Mouse (Mus musculus) hematopoietic stem cell, adult 5-6 weeks (primary cell): ENCODE measurements at regions not wholly inside any gene's neighbourhood (a gene's known extent, or its start where the extent isn't known, plus 50 kb on each side); places are given as distances from the start of the nearest gene placed in this dataset.

ENCODE experiments used
- ATAC-seq, 2 experiments: fragments of 125-278 bp in 1 of 2; replicated peaks in 1 of 2; 2 replicates each; pipeline ENCODE4 v1.8.0; 2016 to 2017; ENCODE audit warnings: inconsistent platforms in 2 of 2, mild to moderate bottlenecking in 2 of 2, moderate number of reproducible peaks in 2 of 2, low read depth in 1 of 2, moderate TSS enrichment in 1 of 2; ENCODE audit not compliant: low FRiP score in 2 of 2, poor library complexity in 2 of 2, severe bottlenecking in 2 of 2, insufficient read depth in 1 of 2, low TSS enrichment in 1 of 2

DNA sequence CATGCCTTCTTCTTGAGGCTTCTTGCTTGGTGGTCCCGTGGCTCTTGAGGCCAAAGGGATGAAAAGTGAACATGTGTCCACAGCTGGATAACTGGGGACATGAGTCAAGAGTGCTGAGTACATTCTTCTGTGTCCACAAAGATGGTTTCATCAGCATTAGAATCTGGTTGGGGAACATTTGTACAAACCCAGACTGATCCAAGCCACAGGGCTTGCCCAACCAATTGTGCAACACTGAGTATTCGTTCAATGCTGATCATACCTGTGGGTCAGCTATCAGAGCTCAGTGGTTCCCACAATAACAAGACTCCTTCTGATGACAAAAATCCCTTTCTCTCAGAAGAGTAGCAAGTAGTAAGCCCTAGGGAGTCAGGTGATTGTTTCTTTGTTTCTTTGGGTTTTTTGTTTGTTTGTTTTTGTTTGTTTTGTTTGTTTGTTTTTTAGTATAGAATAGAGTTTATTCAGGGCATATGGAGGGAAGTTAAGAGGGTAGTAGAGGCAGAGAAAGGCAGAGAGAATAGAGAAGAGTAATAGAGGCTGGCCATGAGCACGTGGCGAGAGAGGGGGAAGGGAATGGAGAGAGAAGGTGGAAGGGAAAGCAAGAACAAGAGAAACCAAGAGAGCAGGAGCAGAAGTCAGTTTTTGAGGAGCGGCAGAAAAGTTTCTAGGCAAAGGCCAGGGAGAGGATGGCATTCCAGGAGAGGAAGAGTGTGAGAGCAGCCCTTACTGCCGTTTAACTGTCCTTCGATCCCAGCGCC lies 612.5 kb downstream of the Zfp706 start:
- peak in 1 of 2 experiments; percentile 10; a peak in 1 of 4 replicates for ATAC-seq

DNA sequence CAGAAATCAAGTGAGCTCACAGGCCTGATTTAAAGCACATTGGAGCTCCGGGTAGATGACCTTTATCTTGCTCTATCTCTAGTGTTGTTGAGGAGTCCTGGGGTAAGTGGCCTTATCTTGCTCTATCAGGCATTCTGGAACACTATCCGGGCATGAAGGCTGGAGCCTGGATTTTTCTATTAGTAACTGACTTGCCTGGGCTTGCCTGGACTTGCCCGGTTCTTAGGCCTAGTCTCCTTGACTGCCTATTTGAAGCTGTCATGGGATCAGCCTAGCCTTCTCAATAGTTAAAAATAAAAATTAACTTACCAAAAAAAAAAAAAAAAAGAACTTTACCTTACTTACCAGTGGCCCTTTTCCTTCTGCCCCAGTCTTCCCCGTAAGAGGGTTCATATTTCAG lies 617.8 kb downstream of the Zfp706 start:
- ATAC-seq, result no peak

DNA sequence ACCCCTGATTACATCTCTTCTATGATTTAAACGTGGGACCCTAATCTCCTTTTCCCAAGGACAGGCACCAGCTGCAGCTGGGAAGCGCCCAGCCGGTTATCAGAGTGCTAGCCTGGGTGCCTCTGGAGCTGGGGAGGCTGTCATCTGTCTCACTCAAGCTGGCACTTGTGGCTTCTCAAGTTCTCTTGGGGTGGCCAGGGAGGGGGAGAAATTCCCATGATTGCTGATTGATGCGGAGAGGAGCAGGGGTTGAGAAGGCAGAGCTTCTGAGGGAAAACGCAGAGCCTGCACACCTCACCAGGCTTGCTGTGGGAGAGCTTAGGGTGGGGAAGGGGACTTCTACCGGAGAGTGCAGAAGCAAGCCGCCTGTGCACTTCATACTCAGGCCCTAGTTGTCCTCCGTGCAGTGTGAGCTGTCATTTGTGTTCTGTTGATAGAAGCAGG lies 626.3 kb downstream of the Zfp706 start:
- no peak for ATAC-seq

DNA sequence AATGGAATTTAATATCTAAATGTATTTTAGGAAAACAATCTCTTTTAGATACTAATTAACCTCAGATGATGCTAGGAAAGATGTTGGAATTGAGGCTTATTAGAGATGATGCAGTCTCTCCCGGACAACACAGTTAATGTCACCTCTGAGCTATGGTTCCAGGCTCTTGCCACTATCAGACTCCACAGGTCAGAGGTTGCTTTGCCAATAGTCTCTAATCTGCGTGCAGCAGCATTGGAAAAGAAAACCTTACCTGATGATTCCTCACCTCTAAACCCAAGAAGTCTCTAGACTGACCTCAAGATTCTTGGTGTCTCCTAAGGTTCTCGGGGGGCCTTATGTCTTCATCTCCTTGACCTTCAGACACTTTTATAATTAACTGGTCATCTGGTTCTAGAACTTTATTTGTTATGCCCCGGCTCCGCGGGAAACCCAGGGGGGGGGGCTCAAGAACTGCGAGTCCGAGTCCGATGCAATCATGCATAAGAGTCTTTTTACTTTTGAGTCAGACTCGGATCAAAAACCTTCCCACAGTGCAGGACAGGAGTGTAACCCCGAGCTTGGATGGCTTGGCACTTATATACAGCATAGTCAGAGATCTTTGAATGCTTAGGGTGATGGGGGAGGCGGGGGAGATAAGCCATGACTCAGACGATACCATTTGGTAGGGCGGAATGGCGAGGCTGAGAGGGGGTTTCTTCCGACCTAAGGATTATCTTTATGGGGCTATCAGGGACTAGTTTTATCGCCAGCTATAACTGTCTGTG lies 626.9 kb downstream of the Zfp706 start:
- ATAC-seq, result no peak

DNA sequence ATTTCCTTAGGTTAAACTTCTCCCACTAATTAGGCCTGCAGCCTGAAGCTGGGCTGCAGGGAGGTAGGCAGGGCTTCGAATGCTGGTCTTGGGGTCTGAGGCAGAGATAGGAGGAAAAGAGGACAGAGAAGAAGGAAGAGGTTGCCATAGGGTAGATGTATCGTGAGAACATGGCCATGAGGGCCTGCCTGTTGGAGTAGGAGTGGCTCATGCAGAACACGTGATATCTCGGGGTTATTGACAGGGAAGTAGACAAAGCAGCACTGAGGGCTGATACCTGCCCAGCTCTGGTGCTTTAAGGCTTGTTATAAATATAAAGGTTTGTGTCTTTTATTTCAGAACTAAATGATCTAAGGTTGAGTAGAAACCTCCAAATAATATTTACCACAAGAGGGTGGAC lies 628.9 kb downstream of the Zfp706 start:
- no peak for ATAC-seq

DNA sequence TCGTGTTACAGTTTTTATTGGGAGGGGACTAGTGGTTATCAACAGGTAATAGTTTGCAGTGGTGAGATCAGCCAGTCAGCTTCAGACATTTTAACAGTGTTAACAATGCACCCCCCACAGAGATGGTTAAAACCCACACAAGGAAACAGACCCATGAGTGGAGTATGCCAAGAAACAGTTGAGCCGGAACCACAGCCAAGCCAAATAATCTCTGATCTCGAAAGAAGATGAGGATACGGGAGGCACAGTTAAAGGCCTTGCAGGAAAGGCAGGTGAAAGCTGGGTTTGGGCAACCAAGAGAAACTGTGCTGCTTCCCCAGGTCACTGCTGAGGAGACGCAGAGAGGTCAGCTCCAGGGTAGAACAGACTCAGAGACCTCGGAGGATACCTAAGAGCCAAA lies 631.0 kb downstream of the Zfp706 start:
- ATAC-seq, result no peak

DNA sequence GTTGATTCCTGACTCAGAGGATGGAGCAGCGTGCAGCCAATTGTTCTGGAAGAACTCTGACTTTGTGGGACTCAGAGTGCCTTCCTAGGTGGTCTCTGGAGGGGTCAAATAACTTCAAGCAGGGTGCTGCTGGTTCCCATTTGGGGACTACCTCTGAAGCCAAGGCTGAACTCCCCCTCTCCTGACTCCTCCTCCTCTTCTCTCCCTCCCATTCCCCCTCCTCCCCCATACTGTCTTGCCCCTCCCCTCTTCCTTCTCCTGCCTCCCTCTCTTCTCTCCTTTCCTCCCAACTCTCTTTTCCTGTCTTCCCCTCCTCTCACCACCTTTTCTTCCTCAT lies 632.1 kb downstream of the Zfp706 start:
- ATAC-seq, result no peak

DNA sequence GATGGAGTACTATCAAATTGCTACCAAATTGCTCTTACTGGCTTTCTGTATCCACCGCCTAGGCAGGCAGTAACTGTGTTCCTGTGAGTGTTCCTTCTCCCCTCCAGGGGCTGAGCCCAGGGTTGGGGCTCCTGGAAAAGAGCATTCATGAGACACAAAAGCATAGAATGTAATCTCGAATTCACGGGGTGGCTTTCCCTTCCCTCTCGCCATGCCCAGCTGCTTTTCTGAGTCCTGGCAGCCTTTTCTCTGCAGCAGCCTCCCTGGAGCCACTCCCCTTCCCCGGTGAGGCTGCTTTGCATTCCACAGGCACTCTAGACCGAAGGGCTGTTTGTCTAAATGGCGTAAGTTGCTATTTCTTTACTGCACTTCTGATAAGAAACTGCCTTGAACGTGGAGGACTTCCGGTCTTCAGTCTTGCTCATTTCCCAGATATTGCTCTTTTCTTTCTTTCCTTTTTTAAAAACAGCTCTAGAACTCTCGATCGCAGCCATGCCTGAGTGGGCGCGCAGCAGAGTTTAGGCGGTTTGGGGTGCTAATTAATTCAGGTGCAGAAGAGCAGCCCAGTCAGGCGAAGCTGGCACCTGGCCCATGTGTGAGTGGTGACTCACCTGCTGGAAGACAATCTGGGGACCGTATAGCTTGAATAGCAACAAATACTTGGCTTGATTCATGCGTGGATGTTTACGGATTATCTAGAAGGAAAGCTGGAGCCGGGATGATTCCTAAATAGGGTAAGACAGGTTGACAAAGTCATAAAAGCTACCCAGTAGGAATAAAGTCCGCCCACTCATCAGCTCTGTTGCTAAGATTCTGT lies 632.6 kb downstream of the Zfp706 start:
- peak; percentile 72 to 78; a peak in 3 of 4 replicates for ATAC-seq

DNA sequence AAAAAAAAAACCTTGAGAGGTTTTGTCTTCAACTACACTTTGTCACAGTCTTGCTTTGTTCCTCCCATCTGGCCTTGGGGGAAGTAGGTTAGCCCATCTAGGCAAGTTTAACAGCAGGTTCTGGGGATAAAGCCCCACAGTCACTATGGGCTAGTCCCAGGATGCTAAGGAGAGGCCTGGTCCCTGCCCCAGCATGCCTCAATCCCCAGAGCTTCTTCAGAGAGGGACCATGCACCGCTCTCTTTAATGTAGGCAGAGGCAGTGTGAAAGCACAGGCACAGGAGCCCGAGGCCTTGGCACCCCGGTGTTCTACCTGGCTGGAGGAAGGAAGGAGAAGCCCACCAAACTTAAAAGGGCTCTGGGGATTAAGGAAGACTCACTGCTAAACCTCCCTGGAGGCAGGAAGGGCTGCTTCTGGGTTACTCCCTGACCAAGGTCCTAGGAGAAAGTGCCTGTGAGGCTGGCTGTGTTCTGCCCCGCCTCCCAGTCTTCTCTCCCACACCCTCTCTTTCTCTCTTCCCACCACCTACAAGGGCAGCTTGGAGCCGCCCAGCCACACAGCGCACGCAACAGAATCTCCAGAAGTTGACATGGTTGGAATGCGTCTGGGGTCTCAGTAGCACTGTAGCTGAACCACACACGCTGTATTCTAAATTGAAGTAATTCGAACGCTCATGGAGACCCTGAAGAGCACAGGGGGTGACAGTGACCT lies 633.5 kb downstream of the Zfp706 start:
- ATAC-seq, result peak; percentile 7 to 41; a peak in 2 of 4 replicates

DNA sequence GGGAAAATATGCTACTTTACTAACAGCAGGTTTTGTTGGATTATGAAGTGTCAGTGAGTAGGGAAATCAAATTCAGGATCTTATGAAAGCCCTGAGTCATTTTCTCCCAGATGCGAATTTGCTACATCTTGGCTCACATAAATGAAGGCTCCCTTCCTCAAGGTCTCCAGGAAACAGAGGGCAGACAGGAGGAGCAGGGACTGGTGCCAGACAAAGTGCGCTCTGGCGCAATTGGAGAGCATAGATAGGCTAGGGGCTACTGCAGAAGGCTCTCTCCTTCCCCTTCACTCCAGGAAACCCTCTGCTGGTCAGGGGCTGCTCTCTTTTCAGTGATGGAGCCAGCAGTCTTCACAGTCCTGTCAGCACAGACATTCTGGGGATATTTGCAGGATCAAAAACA lies 634.1 kb downstream of the Zfp706 start:
- no peak; a peak in 1 of 4 replicates for ATAC-seq

DNA sequence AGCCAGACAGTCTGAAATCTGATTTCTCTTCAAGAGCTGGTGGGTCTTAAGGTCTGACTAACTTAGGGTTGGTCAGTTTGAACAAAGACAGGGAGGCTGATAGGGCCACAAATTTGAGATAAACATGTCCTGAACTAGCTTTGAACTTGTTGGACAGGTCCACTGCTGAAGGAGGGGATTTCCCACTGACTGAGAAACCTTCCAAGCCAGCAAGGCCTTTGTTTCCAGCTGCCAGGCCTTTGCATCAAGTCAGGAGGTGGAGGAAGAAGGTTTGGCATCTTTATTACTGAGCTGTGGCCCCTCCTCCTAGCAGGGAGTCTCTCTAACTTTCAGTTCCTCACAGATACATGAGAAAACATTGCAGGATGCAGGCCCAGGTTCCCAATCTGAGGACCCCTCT lies 636.2 kb downstream of the Zfp706 start:
- no peak for ATAC-seq

DNA sequence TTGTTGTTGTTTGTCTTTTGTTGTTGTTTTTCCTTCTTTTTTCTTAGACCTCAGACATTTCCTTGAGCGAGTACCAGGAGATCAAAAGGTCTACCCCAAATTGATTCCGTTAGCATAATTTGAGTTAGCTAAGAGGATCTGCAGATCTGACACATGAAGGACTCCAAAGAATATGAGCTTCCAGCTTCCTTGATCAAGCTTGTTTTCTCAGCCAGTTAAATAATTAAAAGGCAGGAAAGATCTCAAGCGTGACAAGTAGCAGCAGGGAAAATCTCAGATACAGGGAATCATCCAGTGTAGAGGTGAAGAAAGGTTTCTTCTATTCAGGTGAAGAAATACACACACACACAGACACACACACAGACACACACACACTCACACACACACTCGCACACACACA lies 636.7 kb downstream of the Zfp706 start:
- ATAC-seq, result no peak

DNA sequence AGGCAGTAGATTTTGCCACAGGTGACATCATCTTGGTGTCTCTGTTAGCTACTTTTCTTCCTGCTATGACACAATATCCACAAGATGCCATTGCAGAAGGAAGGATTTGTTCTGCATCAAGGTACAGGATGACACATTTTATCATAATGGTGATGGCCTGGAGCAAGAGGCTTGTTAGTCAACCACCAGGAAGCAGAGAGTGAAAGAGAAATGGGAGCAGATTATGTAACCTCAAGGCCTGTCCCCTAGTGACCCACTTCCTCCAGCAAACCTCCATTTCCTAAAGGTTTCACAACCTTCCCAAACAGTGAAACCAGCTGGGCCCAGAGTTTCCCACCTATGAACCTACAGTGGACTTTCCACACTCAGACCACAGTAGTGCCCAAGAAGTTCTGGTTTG lies 640.3 kb downstream of the Zfp706 start:
- peak; percentile 61 to 86 for ATAC-seq

DNA sequence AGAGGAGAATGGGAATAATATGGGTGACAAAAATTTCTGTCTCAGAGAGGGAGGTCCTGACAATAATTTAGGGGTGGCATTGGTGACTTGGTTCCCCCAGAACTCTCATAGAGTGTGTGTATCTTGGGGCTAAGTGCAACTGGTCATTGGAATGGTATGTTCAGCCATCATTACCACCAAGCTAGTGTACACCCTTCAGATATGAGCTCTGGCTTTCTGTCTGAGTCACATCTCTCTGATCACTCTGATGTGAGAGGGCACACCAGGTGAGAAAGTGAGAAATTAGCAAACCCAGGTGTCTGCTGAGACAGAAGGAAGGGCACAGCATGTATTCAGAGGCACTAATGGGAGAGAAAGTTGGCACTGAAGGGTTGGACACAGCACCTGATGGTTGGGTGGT lies 642.8 kb downstream of the Zfp706 start:
- no peak for ATAC-seq

DNA sequence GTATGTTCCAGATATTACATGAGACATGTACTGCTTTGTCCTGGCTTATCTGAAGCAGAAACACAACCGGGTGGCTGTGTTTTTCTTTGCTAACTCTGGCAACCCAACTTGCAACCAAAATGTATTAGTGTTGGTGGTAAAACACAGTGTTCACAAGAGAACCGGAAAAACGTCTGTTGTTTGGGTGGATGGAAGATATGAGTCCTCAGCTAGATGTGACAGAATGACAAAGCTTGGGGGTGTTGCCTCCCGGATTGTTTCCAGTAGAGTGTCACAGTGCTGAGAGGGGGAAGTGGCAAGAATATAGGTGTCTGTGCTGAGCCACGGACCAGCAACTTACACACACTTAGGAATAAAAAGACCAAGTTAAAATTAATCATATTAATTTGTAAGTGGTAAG lies 643.5 kb downstream of the Zfp706 start:
- ATAC-seq, result no peak

DNA sequence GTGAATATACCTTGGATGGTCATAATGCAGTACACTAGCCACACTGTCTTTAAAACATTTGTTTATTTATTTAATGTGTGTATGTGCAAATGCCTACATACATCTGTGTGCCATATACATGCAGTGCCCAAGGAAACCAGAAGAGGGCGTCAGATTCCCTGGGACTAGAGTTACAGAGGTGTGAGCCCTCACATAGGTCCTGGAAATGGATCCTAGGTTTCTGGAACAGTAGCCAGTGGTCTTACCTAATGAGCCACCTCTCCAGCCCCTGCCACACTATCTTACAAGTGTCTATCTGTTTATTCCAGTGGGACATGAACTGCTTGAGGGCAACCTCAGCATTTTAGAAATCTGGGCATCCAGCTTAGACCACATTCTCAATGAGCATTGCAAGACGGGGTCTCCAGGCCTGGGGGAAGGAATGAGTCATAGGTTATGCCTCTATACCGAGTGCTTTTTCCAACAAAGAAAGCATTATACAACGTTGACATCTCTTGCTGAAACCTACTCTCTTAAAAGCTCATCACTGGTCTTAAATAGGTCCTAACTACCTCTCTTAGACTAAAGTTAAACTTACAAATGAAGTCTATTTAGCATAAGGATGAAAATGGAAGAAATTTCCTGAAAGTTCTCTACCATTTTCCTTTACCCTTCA lies 644.5 kb downstream of the Zfp706 start:
- no peak for ATAC-seq

DNA sequence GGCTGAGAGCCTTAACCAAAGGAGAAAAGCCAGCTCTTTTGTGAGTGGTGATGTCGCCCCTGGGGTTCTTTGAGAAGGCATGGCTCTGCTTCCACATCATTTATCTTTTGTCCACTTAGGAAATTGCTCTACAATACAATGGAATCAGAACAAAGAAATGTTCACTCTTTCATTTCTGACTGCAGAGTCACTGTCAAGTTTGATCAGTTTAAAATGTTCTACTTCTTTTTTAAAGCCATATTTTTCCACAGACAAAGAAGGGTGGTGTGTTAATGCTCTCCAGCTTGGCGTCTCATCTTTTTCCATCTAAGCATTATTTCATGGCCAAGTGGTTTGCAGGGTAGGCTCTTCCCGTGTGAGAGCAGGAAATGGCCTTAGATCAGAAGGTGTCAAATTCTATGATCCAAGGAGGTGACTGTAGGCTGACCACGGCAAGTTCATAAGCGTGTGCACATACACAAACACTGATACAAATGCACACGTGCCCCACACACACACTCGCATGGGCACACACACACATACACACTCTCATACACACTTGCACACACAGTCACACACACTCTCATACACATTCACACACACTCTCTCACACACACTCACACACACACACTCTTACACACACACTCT lies 645.9 kb downstream of the Zfp706 start:
- ATAC-seq, result 0 out of 4 replicates have a peak, but pooled peaks of 1 of the 2 experiments have one; percentile 3
